Mouse (Mus musculus) layer of hippocampus, postnatal 10 days (tissue): Measurements from ENCODE around the gene Socs2. TPM values are rescaled to one million over a fixed set of nuclear protein-coding genes. Genes with fewer than 3 reads are reported as not detected.

Experiments
- DNase-seq, 2 experiments: peaks; one replicate each; pipeline ENCODE4 v3.0.0; 2021; ENCODE audit warnings: low spot score in 2 of 2
- total RNA-seq, 2 experiments: library from RNA; stranded (reverse); gene quantifications; 2 replicates each; pipeline ENCODE4 v1.2.3; 2021

Gene Socs2
- total RNA-seq, 2 experiments from 2014 or later, result 73.9 to 75.7 TPM

GRCm38 (mm10) chr10:95426207-95427115, 9.5 kb upstream of the Socs2 start:
- DNase-seq, result no peak

- DNase-seq, result no peak
Measured at GRCm38 (mm10) chr10:95422681-95423080, 5.7 kb upstream of the Socs2 start.

GRCm38 (mm10) chr10:95420284-95420683, 3.3 kb upstream of the Socs2 start:
- DNase-seq, result no peak

GRCm38 (mm10) chr10:95419726-95420125, 2.7 kb upstream of the Socs2 start:
- DNase-seq, result no peak

- DNase-seq, result no peak
Measured at GRCm38 (mm10) chr10:95418631-95419030, 1.7 kb upstream of the Socs2 start.

GRCm38 (mm10) chr10:95417496-95418236, 686 bp upstream of the Socs2 start:
- peak; percentile 64 to 74 for DNase-seq

- DNase-seq, result no peak
Measured at GRCm38 (mm10) chr10:95416361-95416684, 657 bp downstream of the Socs2 start.

- peak; percentile 47 to 66 for DNase-seq
Measured at GRCm38 (mm10) chr10:95415533-95416360, 1.2 kb downstream of the Socs2 start.

- peak in 1 of 2 experiments; percentile 23 for DNase-seq
Measured at GRCm38 (mm10) chr10:95415159-95415532, 1.8 kb downstream of the Socs2 start.

GRCm38 (mm10) chr10:95414316-95415158, 2.4 kb downstream of the Socs2 start:
- DNase-seq, result peak; percentile 28 to 55

GRCm38 (mm10) chr10:95411139-95411538, 5.8 kb downstream of the Socs2 start:
- no peak for DNase-seq

GRCm38 (mm10) chr10:95410709-95411108, 6.3 kb downstream of the Socs2 start:
- DNase-seq, result no peak

- no peak for DNase-seq
Measured at GRCm38 (mm10) chr10:95410209-95410608, 6.8 kb downstream of the Socs2 start.

- no peak for DNase-seq
Measured at GRCm38 (mm10) chr10:95409149-95409548, 7.8 kb downstream of the Socs2 start.

GRCm38 (mm10) chr10:95408487-95408886, 8.5 kb downstream of the Socs2 start:
- DNase-seq, result no peak

- DNase-seq, result no peak
Measured at GRCm38 (mm10) chr10:95407541-95408160, 9.3 kb downstream of the Socs2 start.

- no peak for DNase-seq
Measured at GRCm38 (mm10) chr10:95404774-95405173, 12.2 kb downstream of the Socs2 start.

- DNase-seq, result no peak
Measured at GRCm38 (mm10) chr10:95399689-95400354, 17.2 kb downstream of the Socs2 start.

- no peak for DNase-seq
Measured at GRCm38 (mm10) chr10:95398489-95398888, 18.5 kb downstream of the Socs2 start.
